Mouse (Mus musculus) liver, embryonic 14.5 days (tissue): ENCODE results near the gene Fgf22.

Experiments used
- CTCF ChIP-seq: IDR thresholded peaks from 2 replicates; pipeline ENCODE4 v1.5.1; 2016; ENCODE audit warnings: antibody characterized with exemption, low read depth, control low read depth
- EP300 ChIP-seq: IDR thresholded peaks from 2 replicates; pipeline ENCODE4 v1.6.1; 2016; ENCODE audit warnings: antibody characterized with exemption, low read depth

- TF ChIP-seq CTCF (no peak), EP300 (no peak)
Measured at GRCm38 (mm10) chr10:79773208-79773607, 18.3 kb downstream of the Fgf22 start.
